Mouse (Mus musculus) adrenal gland, postnatal 4 days (tissue): ENCODE measurements around the gene Atad3a. TPM values are rescaled to one million over a fixed set of nuclear protein-coding genes. Genes with fewer than 3 reads are reported as not detected.
A peak's percentile ranks its signal among the peaks of the same experiment; 100 is the strongest.

Source experiments
- DNase-seq, 2 experiments: peaks; one replicate each; pipeline ENCODE4 v3.0.0; 2021 to 2022; ENCODE audit warnings: low spot score in 2 of 2, mixed read lengths in 2 of 2
- microRNA-seq: library from miRNA; unstranded; fragments of <30 nt; microRNA quantifications from one replicate; pipeline ENCODE4 v1.2.0, GENCODE M21; 2021
- total RNA-seq, 2 experiments: library from RNA; stranded (reverse); gene quantifications; 2 replicates each; pipeline ENCODE4 v1.2.3; 2021

The Atad3a gene
- total RNA-seq, 2 experiments from 2014 or later, result 99.1 to 102 TPM

- no peak for DNase-seq
Observed at GRCm38 (mm10) chr4:155695531-155696062, 65.3 kb downstream of the Atad3a start.

- peak; percentile 23 to 31 for DNase-seq
Observed at GRCm38 (mm10) chr4:155694482-155695401, 66.2 kb downstream of the Atad3a start.

- DNase-seq, result peak; percentile 27 to 44
Observed at GRCm38 (mm10) chr4:155694111-155694481, 66.8 kb downstream of the Atad3a start, which contains the start of gene Fndc10. TSS of gene Fndc10 (plus strand) at chr4:155694342.

- DNase-seq, result no peak
Observed at GRCm38 (mm10) chr4:155692421-155692820, 68.5 kb downstream of the Atad3a start.

Small RNA genes lying within 50 kb of the gene (microRNA-seq; reads per million reads assigned to microRNA genes)
- not detected for gene Gm27743

Other genes with a start within 250 kb of the Atad3a start
- 100 to 1,000 TPM; 147 to 160 TPM for gene Nadk, start 198.7 kb downstream of the Atad3a start, total RNA-seq
- 10 to 100 TPM; 30.5 to 32.9 TPM for gene Slc35e2, start 159.7 kb downstream of the Atad3a start, total RNA-seq
- 10 to 100 TPM; 53.8 to 55.0 TPM for gene Cdk11b, start 136.2 kb downstream of the Atad3a start, total RNA-seq
- gene Gm10563, start 115.7 kb downstream of the Atad3a start, total RNA-seq, result not detected
- 10 to 100 TPM; 18.8 to 25.4 TPM for gene Mmp23, start 107.7 kb downstream of the Atad3a start, total RNA-seq
- gene Mib2, start 91.9 kb downstream of the Atad3a start, total RNA-seq, result 10 to 100 TPM; 41.5 to 44.2 TPM
- 10 to 100 TPM; 54.6 to 60.4 TPM for gene Fndc10, start 66.8 kb downstream of the Atad3a start, total RNA-seq
- 10 to 100 TPM; 88.9 to 96.2 TPM for gene Ssu72, start 56.3 kb downstream of the Atad3a start, total RNA-seq
- 1 to 10 TPM; 1.5 to 2.2 TPM for gene Tmem240, start 26.3 kb downstream of the Atad3a start, total RNA-seq
- gene Vwa1, start 13.6 kb upstream of the Atad3a start, total RNA-seq, result 1 to 10 TPM; 5.7 to 7.4 TPM
- under 1 TPM; 0.79 to 0.84 TPM for gene Tmem88b, start 24.8 kb upstream of the Atad3a start, total RNA-seq
- gene Ankrd65, start 29.3 kb upstream of the Atad3a start, total RNA-seq, result not detected
- gene Mrpl20, start 41.8 kb upstream of the Atad3a start, total RNA-seq, result 100 to 1,000 TPM; 110 to 122 TPM
- gene Ccnl2, start 51.4 kb upstream of the Atad3a start, total RNA-seq, result 100 to 1,000 TPM; 153 to 155 TPM
- gene Aurkaip1, start 70.2 kb upstream of the Atad3a start, total RNA-seq, result 100 to 1,000 TPM; 123 to 129 TPM
- gene Mxra8, start 78.6 kb upstream of the Atad3a start, total RNA-seq, result 10 to 100 TPM; 86.3 to 93.5 TPM
- 10 to 100 TPM; 53.5 to 53.8 TPM for gene Dvl1, start 86.3 kb upstream of the Atad3a start, total RNA-seq
- gene Tas1r3, start 102.3 kb upstream of the Atad3a start, total RNA-seq, result under 1 TPM; 0.85 to 0.92 TPM
- gene Cptp, start 108.3 kb upstream of the Atad3a start, total RNA-seq, result 10 to 100 TPM; 20.2 to 21.0 TPM
- gene Ints11, start 108.5 kb upstream of the Atad3a start, total RNA-seq, result 10 to 100 TPM; 31.0 to 31.3 TPM
- 10 to 100 TPM; 42.9 to 49.0 TPM for gene Pusl1, start 130.7 kb upstream of the Atad3a start, total RNA-seq
- 10 to 100 TPM; 35.5 to 36.7 TPM for gene Acap3, start 130.7 kb upstream of the Atad3a start, total RNA-seq
- gene Ube2j2, start 182.7 kb upstream of the Atad3a start, total RNA-seq, result 10 to 100 TPM; 91.9 to 94.1 TPM
- 10 to 100 TPM; 75.8 to 79.9 TPM for gene C1qtnf12, start 201.2 kb upstream of the Atad3a start, total RNA-seq
- gene B3galt6, start 231.6 kb upstream of the Atad3a start, total RNA-seq, result 1 to 10 TPM; 7.2 to 7.7 TPM
- gene Sdf4, start 231.8 kb upstream of the Atad3a start, total RNA-seq, result 100 to 1,000 TPM; 224 to 231 TPM